Mouse (Mus musculus): ENCODE results near the gene Stpg3. TPM values are rescaled to one million over a fixed set of nuclear protein-coding genes. Genes with fewer than 3 reads are reported as not detected.

The Stpg3 gene
- total RNA-seq, 2 experiments from 2014 or later: not detected

DNA sequence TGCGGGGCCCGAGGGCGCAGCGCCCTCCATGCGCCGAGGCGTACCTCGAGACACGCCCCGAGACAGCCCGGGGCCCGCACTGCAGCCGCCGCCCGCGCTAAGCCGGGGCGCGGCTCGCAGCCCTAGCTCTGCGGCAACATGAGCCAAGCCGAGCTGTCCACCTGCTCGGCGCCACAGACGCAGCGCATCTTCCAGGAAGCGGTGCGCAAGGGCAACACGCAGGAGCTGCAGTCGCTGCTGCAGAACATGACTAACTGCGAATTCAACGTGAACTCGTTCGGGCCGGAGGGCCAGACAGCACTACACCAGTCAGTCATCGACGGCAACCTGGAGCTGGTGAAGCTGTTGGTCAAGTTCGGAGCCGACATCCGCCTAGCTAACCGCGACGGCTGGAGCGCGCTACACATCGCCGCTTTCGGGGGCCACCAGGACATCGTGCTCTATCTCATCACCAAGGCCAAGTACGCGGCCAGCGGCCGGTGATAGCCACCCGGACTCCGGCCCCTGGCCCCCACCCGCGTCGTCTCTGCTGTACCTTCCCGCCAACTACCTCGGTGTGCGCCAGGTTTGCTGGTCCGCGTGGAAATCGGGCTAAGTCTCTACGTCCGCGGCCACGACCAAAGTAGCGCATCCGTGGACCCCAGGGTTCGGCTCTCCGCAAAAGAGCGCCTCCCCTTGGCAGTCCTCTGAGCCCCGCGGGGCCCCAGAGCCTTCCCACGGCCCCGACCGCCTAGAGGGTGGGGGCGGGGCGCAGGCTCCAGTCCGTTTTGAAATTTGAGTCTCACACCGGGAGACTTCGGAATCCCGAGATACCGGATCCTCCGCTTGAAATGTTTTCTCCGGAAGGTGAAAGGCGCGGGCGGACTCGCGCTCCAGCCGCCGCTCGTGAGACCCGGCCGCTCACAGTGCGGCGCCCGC, 33.2 kb downstream of the Stpg3 start:
- DNase-seq (ENCODE audit: low spot score in 2 of 2): peak; percentile 58 to 68

GRCm38 (mm10) chr2:25180478-25180903, 33.9 kb downstream of the Stpg3 start, which contains the start of gene Nrarp:
Nrarp (plus strand) TSS chr2:25180758.
- peak; percentile 97 to 98 for DNase-seq (ENCODE audit: low spot score in 2 of 2)

DNA sequence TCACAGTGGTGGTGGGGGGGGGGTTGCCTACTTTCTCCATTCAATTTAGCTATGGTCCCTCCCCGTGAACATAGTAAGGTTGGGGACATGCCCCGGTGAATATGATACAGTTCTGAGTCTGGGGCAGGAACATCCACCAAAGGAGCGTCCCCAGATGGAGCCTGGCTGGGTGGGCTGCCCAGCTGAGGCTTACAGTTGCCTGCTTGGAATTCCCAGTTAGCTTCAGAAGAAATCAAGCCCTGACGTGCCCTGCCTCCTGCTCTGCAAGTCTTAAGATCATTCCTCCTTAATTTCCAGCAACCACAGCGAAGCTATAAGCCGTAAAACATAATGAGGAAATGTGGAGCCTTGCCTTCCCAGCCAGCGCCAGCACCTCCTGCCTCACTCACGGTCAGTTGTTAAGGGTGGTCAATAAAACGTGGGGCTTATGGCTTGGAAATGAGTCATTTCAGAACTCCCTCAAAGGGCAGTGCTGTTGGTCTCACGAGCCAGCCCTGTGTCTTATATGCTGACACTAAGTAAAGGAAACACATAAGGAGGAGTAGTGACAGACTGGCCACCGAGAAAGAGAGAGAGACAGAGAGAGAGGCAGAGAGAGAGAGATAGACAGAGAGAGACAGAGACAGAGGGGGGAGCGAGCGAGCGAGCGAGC, 34.7 kb downstream of the Stpg3 start:
- peak in 1 of 2 experiments; percentile 10 for DNase-seq (ENCODE audit: low spot score in 2 of 2)

- DNase-seq (ENCODE audit: low spot score in 2 of 2): peak; percentile 59 to 69
Observed at GRCm38 (mm10) chr2:25178285-25178972, 36.0 kb downstream of the Stpg3 start.

DNA sequence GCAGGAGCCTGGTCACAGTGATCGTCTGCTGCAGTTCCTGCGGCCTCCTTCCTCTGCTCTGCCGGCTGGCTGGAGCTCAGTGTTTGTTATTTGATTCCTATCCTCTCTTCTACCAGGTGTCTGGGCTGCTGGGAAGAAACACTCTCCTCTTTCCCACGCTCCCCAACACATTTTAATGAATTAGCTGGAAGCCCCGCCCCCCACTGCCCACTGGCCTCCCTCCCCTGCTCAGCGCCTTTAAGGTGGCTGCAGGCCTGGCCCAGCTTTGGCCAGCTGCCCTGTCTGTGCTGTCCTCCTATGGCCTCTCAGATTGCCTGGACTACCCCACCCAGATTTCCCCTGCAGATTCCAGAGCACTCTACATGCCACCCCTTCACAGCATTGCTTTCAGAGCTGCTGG, 36.8 kb downstream of the Stpg3 start:
- DNase-seq (ENCODE audit: low spot score in 2 of 2): peak; percentile 62 to 75

GRCm38 (mm10) chr2:25177076-25177475, 37.4 kb downstream of the Stpg3 start:
- DNase-seq (ENCODE audit: low spot score in 2 of 2): no peak

DNA sequence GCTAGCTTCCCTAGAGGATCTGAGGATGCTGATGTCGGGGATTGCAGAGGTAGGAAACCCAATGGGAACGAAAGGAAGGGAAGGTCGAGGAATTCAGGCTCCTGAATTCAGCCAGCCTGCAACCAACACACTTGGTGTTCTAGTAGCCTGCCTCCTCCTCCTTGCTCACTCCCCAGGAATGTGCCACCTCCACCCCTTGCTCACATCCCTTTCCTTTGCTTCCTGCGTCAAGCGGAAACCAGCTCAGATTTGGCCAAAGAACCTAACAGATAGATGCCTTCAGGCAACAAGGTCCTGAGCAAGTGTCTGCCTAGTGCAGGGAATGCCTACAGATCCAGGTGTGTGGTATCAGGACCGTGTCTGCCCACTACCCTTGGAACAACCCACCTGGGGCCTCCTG, 37.9 kb downstream of the Stpg3 start:
- DNase-seq (ENCODE audit: low spot score in 2 of 2): peak in 1 of 2 experiments; percentile 12

GRCm38 (mm10) chr2:25175690-25176078, 38.8 kb downstream of the Stpg3 start:
- DNase-seq (ENCODE audit: low spot score in 2 of 2): no peak

- DNase-seq (ENCODE audit: low spot score in 2 of 2): no peak
Observed at GRCm38 (mm10) chr2:25174866-25175689, 39.4 kb downstream of the Stpg3 start.

DNA sequence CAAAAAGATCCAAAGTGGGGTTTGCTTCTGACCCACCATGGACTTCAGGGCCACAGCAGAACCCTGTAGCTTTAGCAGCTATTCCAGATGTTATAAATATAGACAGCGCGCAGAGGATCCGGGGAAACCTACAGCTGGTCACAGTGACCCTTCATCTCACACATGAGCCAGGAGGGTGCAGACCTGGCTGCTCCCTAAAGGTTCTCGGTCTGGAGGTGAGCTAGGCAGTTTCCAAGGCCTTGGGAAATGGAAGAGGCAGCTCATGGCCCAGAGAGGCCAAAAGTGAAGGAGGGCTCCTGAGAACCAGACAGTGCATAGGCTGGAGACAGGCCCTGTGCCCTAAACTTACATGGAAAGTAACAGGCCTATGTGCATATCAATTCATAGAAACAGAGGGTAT, 40.6 kb downstream of the Stpg3 start:
- DNase-seq (ENCODE audit: low spot score in 2 of 2): no peak

DNA sequence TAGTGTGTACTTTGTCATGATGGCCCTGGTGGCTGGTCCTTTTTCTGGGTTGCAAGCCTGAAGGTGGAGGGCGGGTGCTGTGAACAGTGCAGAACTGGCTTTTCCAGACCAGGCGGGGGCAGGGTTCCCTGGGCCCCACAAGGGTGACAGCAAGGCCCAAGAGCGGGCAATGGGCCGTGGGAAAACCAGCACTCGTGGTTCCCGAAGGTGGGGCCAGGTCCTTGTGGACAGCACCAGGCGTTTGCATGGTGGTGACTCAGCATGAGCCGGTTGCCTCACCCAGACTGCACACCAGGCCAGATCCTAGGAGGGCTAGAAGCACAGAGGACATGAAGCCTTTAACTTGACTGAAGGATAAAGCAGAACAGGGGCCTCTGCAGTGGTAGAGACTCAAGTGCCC, 41.8 kb downstream of the Stpg3 start:
- DNase-seq (ENCODE audit: low spot score in 2 of 2): peak in 1 of 2 experiments; percentile 9

DNA sequence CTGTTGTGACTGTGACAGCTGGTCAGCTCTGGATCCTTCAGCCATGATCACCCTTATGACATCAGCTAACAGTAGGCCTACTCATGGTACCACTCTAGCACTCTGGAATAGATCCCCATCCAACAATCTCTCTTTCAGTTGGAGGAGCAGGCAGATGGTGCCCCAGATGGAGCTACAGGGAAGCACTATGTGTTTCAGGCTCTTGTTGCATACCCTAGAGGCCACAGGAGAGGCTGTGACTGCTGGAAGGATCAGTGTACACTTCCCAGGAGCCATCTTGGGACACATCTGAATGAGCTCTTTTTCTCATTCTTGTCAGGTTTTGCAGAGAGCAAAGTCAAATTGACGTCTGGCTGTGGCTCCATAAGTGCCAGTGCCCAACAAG, 42.7 kb downstream of the Stpg3 start:
- peak; percentile 31 to 44 for DNase-seq (ENCODE audit: low spot score in 2 of 2)

GRCm38 (mm10) chr2:25171101-25171768, 43.2 kb downstream of the Stpg3 start:
- peak in 1 of 2 experiments; percentile 5 for DNase-seq (ENCODE audit: low spot score in 2 of 2)

DNA sequence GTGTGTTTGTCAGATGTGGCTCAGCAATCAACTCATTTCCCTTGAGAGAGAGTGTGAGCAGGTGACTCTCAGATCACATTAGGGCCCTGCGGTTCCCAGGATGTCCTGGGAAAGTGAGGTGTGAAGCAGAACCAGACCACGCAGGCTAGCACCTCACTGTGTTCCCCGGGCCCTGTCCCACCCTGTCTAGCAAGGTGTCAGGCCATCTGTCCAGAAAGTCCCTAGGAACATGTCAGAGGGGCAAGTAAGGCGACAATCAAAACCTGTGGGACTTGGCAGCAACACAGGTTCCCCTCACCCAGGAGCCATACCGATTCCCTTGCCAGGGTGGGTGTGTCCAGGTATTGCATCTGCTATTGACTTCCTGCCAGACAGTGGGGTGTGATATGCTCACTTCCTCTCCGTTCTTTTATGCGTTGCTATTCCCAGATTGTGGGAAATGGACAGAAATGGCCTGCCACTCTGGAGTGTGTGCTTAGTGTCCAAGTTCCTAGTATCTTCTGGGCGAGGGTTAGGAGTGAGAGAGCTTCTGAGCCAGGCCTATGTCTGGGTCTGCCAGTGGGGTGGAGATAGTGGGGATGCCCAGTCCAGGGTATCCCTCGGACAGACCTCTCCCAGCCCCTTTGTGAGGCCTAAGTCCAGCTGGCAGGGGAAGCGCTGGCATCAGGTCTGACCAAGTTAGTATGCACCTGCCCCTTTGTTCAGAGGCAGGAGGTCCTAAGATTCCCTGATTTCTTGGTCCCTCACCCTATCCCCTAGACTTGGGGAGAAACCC, 43.9 kb downstream of the Stpg3 start:
- DNase-seq (ENCODE audit: low spot score in 2 of 2): peak in 1 of 2 experiments; percentile 5

DNA sequence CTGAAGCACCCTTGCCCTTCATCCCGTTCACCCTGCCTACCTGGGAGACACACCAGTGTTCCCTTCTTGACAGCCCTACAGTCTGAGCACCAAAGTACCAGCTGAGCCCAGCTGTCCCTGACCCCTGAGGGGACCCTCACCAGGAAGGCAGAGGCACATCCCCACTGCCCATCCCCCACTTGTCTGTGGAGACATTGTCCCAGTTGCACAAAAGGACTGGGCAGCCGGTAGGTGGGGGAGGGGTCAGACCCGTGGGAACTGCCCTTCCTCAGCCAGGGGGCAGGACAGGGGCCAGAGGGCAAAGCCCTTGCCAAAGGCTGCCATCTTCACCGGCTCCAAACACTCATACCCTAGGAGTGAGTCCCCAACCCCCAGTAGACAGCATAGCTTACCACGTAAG, 44.7 kb downstream of the Stpg3 start:
- DNase-seq (ENCODE audit: low spot score in 2 of 2): no peak

DNA sequence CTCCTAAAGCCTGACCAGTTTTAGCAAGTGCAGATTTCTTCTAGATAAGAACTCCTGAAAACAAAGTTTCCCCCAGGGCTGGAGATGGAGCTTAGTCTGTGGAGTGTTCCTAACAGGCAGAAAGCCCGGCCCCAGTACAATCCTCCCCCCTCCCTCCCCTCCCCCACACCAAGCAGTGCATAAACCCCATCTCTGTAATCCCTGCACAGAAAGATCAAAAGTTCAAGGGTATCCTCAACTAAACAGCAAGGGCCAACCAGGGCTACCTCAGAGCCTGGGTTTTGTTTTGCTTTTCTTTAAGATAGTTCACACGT, 45.8 kb downstream of the Stpg3 start:
- DNase-seq (ENCODE audit: low spot score in 2 of 2): no peak

GRCm38 (mm10) chr2:25167919-25168664, 46.3 kb downstream of the Stpg3 start:
- DNase-seq (ENCODE audit: low spot score in 2 of 2): peak; percentile 50 to 75

- DNase-seq (ENCODE audit: low spot score in 2 of 2): no peak
Observed at GRCm38 (mm10) chr2:25167481-25167880, 47.0 kb downstream of the Stpg3 start.

Data from layer of hippocampus, postnatal 10 days (tissue).